Mouse (Mus musculus): ENCODE results near the gene Bub1.

Gene Bub1

GRCm38 (mm10) chr2:127774578-127774941 is 57.1 kb downstream of the Bub1 start:
- no peak for DNase-seq (ENCODE audit: low read depth)

DNA sequence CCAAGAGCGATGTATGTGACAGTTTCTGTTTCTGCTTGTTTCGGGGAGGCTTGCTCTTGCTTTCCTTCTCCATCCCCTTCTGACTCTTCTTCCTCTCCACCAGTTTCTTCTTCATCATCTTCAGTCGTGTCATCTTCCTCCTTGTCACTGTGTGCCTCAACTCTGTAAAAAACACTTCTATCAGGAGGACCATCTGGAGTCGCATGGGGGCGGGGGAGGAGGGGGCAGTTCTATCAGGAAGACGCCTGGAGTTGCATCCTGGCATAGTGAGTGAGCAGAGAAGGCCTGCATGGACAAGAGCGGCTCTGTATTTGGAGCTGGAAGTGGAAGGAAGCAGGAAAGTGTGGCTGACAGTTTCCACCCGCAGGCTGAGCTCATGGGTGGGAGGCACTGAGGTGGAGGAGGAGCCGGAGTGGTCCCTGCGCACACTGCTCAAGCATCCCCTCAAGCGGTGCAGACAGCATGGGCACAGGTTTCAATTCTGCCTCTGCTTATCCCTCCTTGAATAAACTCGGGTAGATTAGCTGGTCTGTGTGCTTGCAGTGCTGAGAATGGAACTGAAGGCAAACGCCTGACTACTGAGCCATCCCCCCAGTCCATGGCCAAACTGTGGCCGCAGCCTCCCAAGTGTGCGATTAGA is 57.6 kb downstream of the Bub1 start:
- DNase-seq (ENCODE audit: low read depth): no peak

GRCm38 (mm10) chr2:127761587-127761986 is 70.1 kb downstream of the Bub1 start:
- DNase-seq (ENCODE audit: low read depth): no peak

DNA sequence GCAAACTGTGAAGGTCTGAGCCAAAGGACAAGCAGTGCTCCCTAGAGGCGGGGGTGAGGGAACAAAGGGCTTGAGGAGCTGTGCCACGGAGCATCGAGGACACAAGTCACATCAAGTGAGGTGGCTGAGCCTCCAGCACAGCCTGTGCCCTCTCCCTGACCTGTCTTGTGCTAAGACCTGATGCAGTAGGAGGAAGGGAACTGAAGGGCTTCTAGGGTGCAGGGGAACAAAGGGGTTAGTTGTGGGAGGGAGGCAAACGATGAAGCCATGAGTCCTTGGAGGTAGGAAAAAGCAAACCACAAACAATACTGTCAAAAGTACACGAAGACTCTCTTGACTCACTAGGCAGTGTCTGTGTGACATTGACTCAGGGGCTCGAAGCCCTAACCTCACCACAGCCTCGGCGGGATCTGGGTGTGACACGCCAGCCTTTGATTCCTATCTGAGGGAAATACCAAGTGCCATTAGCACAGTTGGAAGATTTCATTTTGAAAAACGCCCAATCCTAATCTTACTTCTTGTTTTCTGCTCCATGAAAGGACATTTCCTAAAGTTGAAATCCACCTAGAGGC is 71.2 kb downstream of the Bub1 start:
- no peak for DNase-seq (ENCODE audit: low read depth)

DNA sequence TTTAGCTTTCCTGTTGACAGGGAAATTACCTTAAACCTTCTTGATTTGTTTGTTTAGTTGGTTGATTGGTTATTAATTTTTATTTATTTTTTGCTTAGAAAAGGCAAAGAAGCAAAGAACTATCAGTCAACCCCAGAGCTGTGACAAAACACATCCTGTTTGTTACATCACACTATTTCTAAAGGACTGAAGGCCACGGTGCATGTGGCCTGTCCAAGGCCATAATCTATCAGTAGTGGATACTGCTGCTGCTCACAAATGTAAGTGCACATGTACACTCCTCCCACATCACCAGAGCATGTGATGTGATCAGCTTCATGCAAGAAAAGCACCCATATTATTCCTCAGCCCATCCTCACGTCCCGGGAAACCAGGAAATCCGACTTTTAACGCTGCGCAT is 71.7 kb downstream of the Bub1 start:
- DNase-seq (ENCODE audit: low read depth): no peak

DNA sequence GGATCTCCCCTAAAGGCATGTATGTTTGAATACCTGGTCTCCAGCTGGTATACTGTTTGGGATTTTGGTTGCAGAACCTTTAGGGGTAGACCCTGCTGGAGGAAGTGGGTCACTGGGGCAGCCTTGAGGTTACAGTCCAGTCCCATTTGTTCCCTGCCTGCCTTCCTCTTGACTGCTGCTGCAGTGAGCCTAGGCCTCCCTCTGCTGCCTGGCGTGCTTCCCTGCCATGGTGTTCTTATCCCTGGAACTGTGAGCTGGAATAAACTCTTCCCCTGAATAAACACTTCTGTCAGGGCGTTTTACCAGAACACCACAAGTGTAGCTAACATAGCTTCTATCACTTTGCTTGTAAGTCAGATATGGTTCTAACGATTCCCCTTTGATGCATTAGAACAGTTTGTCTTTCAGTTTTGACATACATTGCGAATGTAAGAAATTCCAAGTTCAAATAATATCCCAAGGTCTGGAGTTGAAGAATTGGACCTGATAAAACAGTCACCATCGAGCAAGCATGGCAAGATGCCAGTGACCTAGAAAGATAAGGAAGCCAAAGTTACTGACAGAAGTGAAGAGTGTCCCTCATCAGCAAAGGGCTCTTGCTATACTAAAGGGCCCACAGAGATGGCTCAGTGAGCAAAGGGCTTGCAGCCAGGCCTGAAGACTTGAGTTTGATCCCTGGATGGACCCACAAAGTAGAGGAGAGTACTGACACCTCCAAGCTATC is 72.3 kb downstream of the Bub1 start:
- DNase-seq (ENCODE audit: low read depth): no peak

- DNase-seq (ENCODE audit: low read depth): no peak
Measured at GRCm38 (mm10) chr2:127757171-127757570, 74.5 kb downstream of the Bub1 start.

DNA sequence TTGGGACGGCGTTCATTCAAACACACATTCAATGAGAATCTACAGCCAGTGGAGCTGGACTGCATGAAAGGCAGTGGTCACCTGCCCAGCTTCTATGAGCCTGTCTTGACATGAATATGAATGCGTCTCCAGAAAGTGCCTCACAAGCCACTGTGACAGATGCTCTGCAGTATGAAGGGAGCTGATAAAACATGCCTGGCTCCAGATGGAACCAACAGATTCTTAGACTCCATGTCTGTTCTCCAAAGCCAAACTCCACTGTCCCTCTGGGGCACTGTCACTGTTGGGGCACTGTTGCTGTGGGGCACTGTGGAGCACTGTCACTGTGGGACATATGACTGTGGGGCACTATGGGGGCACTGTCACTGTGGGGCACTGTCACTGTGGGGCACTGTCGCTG is 77.6 kb downstream of the Bub1 start:
- DNase-seq (ENCODE audit: low read depth): no peak

DNA sequence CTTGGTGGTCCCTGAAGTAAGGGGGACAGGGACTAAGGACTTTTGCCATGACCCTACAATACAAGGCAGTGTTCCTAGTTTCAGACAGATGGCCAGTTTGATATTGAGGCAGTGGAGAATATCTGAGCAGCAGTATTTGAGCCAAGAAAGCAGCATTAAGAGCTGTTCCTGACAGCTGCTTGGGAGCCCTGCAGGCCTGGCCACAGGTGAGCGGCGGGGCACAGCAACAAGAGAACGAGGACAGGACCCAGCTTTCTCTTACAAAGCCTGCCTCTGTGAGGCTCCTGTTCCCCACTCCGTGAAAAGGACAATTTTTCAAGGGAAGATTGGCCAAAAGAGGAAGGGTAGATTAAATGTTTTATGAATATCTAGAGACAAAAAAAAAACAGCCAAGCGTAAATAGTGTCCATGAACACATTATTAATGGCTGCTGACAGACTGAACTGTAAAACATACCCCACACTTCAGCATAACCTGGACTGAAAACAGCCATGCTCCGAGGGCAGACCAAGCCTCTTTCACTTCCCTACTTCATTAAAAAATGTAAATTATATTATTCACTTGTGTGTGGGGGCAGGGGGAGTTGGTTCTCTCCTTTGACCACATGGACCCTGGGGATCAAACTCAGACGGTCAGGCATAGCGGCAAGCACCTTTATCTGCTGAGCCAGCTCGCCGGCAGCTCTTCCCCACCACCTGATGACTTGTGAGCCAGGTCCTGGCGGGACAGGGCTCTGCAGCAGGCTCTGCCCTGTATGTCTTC is 79.6 kb downstream of the Bub1 start:
- no peak for DNase-seq (ENCODE audit: low read depth)
